8 mouse cellular contexts compared by ENCODE assay signal in genomic region chr5:104458832-104459705, GRCm38 (mm10). TPM values are rescaled to one million over a fixed set of nuclear protein-coding genes. Genes with fewer than 3 reads are reported as not detected.
DNase-seq lines count a peak whose midpoint lies in the region; ATAC-seq and TF ChIP-seq lines count a peak whose summit lies in the region.

Gene Pkd2, plus strand, starts transcription at chr5:104459450.

- H3K4me1 ChIP-seq in lung, embryonic 15.5 days: peaks cover 14% of the 10 kb centered on the region

- no peaks in the 10 kb centered on the region; the same call in 1 of the 2 replicates for H3K36me3 ChIP-seq in lung, embryonic 15.5 days

- in situ Hi-C loops in Patski (cut with MboI; ENCODE audit: low pct_unique_long_range_greater_than_20kb): loop anchor here (10.0 to 25.0 kb wide), 2 partner anchors 414 to 853 kb away; partner anchors contain the start of gene Nudt9

- peak within 1 kb of the TSS; percentile 75 for H3K4me2 ChIP-seq in lung, embryonic 15.5 days

- peak within 1 kb of the TSS; percentile 96 for H3K9ac ChIP-seq in lung, embryonic 15.5 days

- peak; percentile 91 for ATAC-seq in Patski
- ATAC-seq in lung, embryonic 15.5 days (ENCODE audit: borderline replicate concordance, extremely low read depth, low FRiP score, low TSS enrichment): peak; percentile 95

- TF ChIP-seq CTCF in Patski (IDR thresholded peaks at IDR 0.05): no peak

- H3K27ac ChIP-seq in lung, embryonic 15.5 days: peak within 1 kb of the TSS; percentile 95

- no peaks in the 10 kb centered on the region for H3K9me3 ChIP-seq in lung, embryonic 15.5 days

- intact Hi-C loops in heart, postnatal 36 days (cut with DNase I): no loop called here

- CTCF ChIA-PET in Patski (lab: Charles Lee): interaction anchor here (0.9 to 1.9 kb wide), 7 partner anchors 12 to 116 kb away, joined by 3 to 5 read pairs (median 3); no protein-coding TSS in a partner anchor

- H3K27me3 ChIP-seq in Patski: no peaks in the 10 kb centered on the region
- H3K27me3 ChIP-seq in lung, embryonic 15.5 days: no peaks in the 10 kb centered on the region

- DNase-seq in Patski (ENCODE audit: low read depth, low spot score): no peak
- peak; percentile 69 for DNase-seq in cerebellum, adult 8-10 months
- DNase-seq in forelimb bud, embryonic 11.5 days (ENCODE audit: low read depth, low spot score): peak; percentile 68
- DNase-seq in heart, postnatal 36 days: peak; percentile 81 to 82
- DNase-seq in layer of hippocampus, adult 8-10 months (ENCODE audit: low spot score in 2 of 2): peak; percentile 47 to 51
- DNase-seq in ovary, postnatal 10 days (ENCODE audit: low spot score): peak; percentile 58
- no peak for DNase-seq in c-Kit-positive CD71-positive TER-119-positive erythroid progenitor cells, embryonic 14.5 days (ENCODE audit: low spot score)

- POLR2A ChIA-PET in Patski (lab: Charles Lee): interaction anchor here (0.7 to 1.8 kb wide), 6 partner anchors 13 to 105 kb away, joined by 3 to 11 read pairs (median 4); no protein-coding TSS in a partner anchor

- WGBS in lung, embryonic 15.5 days: 13% methylated on average over 30 of the region's 46 CpGs

- H3K4me3 ChIP-seq in lung, embryonic 15.5 days: peak within 1 kb of the TSS; percentile 91

RNA-seq across cellular contexts. Expression of gene Pkd2, which starts in this region (rescaled TPM):
- 123 TPM for polyA plus RNA-seq in Patski (2021)
- total RNA-seq in heart, postnatal 36 days (2021): 10 to 100 TPM; 21.5 to 22.2 TPM
- total RNA-seq in layer of hippocampus, adult 8-10 months (2022): 10 to 100 TPM; 33.5 to 37.6 (median 36.3) TPM
- 13.2 and 13.9 TPM in 2 replicates for polyA plus RNA-seq in lung, embryonic 15.5 days (2015; fragmentation: Nextera tagmentation; extraction: Ambion mirVana)

Comparison
In these comparisons a context has a peak if more than half of its experiments do, and no peak if none do; other contexts are left out.
1. DNase-seq: peak in cerebellum, adult 8-10 months (single experiment), forelimb bud, embryonic 11.5 days (single experiment), heart, postnatal 36 days (2 of 2), layer of hippocampus, adult 8-10 months (2 of 2) and ovary, postnatal 10 days (single experiment); none in Patski (single experiment) and c-Kit-positive CD71-positive TER-119-positive erythroid progenitor cells, embryonic 14.5 days (single experiment).